Mouse (Mus musculus): ENCODE measurements around the gene Ubqln1.

GRCm38 (mm10) chr13:58129687-58130246, 85.7 kb downstream of the Ubqln1 start:
- TF ChIP-seq CTCF (IDR thresholded peaks at IDR 0.05; ENCODE audit: low read depth, low read length) (no peak), POLR2A (IDR thresholded peaks at IDR 0.05; ENCODE audit: borderline replicate concordance, low read depth, low read length) (no peak)
